17 mouse cellular contexts compared by ENCODE assay signal in genomic region chr3:127316717-127317116, GRCm38 (mm10).
"Had no signal": no experiment of that assay in that cellular context is flagged by ENCODE, and none has a peak within 500 bp of the region (broad histone marks: within the 10 kb centered on the region; RNA-seq: fewer than 3 reads in every experiment).

No protein-coding gene starts in this region.

- H3K9me3 ChIP-seq: megakaryocyte, embryonic 14.5 days; midbrain, embryonic 13.5 days; neural tube, embryonic 13.5 days had no signal

- H3K36me3 ChIP-seq: midbrain, embryonic 13.5 days; neural tube, embryonic 13.5 days had no signal

- H3K9ac ChIP-seq: liver, embryonic 14.5 days; lung, embryonic 14.5 days; midbrain, embryonic 13.5 days; neural tube, embryonic 13.5 days had no signal

- H3K4me2 ChIP-seq: lung, embryonic 14.5 days; midbrain, embryonic 11.5 days; midbrain, embryonic 13.5 days; neural tube, embryonic 13.5 days had no signal

- H3K27me3 ChIP-seq: megakaryocyte, embryonic 14.5 days; midbrain, embryonic 13.5 days; neural tube, embryonic 13.5 days had no signal

- H3K27ac ChIP-seq: liver, embryonic 14.5 days; midbrain, embryonic 13.5 days; neural tube, embryonic 13.5 days had no signal

- H3K4me3 ChIP-seq: megakaryocyte, embryonic 14.5 days; midbrain, embryonic 13.5 days; neural tube, embryonic 13.5 days had no signal

- H3K4me1 ChIP-seq: megakaryocyte, embryonic 14.5 days; midbrain, embryonic 13.5 days had no signal

- ATAC-seq: midbrain, embryonic 13.5 days had no signal

- DNase-seq: lung, adult 18-20 months; lung, embryonic 14.5 days; lung, postnatal 10 days; lung, postnatal 4 days; retina, postnatal 1 day; right cerebral cortex, adult 18-20 months; right cerebral cortex, postnatal 25 days; right cerebral cortex, postnatal 4 days; spleen, adult 18-20 months; thymus, adult 18-20 months; thymus, postnatal 25 days; thymus, postnatal 4 days had no signal
